Mouse (Mus musculus) limb, embryonic 11.5 days (tissue): ENCODE measurements around the gene Brms1. TPM values are rescaled to one million over a fixed set of nuclear protein-coding genes. Genes with fewer than 3 reads are reported as not detected.

ENCODE experiments used
- ATAC-seq: fragments of 200-750 bp; cut with Nextera tagmentation; 2 replicates; pipeline ENCODE4 v1.8.0; 2017; ENCODE audit warnings: low read depth; ENCODE audit not compliant: insufficient number of reproducible peaks, low FRiP score, low TSS enrichment
- DNase-seq: peaks from one replicate; pipeline ENCODE4 v3.0.0-alpha.2; 2015; ENCODE audit warnings: low spot score
- H3K27ac ChIP-seq: fragments of 300-500 bp; sonication (generic); replicated peaks from 2 replicates; pipeline ENCODE4 v1.5.1; 2014; ENCODE audit warnings: low read depth, mild to moderate bottlenecking, low read length
- H3K27me3 ChIP-seq: fragments of 300-500 bp; sonication (generic); 2 replicates; pipeline ENCODE4 v1.6.1; 2014; ENCODE audit warnings: mild to moderate bottlenecking, low read length, mixed read lengths; ENCODE audit not compliant: control insufficient read depth, insufficient read depth
- H3K36me3 ChIP-seq: fragments of 300-500 bp; sonication (generic); 2 replicates; pipeline ENCODE4 v1.6.1; 2014; ENCODE audit warnings: mild to moderate bottlenecking, low read length, moderate library complexity, mixed read lengths; ENCODE audit not compliant: control insufficient read depth, insufficient read depth
- H3K4me1 ChIP-seq: fragments of 300-500 bp; sonication (generic); 2 replicates; pipeline ENCODE4 v1.6.1; 2014; ENCODE audit warnings: low read length, mixed read lengths; ENCODE audit not compliant: control insufficient read depth, insufficient read depth
- H3K4me2 ChIP-seq: fragments of 300-500 bp; sonication (generic); 2 replicates; pipeline ENCODE4 v1.6.1; 2014; ENCODE audit warnings: low read depth, mild to moderate bottlenecking, moderate library complexity; ENCODE audit not compliant: severe bottlenecking
- H3K4me3 ChIP-seq: fragments of 300-500 bp; sonication (generic); 2 replicates; pipeline ENCODE4 v1.5.1; 2014; ENCODE audit warnings: low read depth, low read length
- H3K9ac ChIP-seq: fragments of 300-500 bp; sonication (generic); 2 replicates; pipeline ENCODE4 v1.6.1; 2014; ENCODE audit warnings: mild to moderate bottlenecking, low read length
- H3K9me3 ChIP-seq: fragments of 300-500 bp; sonication (generic); 2 replicates; pipeline ENCODE4 v1.6.1; 2016; ENCODE audit warnings: low read length; ENCODE audit not compliant: control insufficient read depth
- WGBS: fragments of 180-500 bp; shearing (Covaris S2); extraction: QIAGEN DNeasy Blood & Tissue Kit; methylation state at CpG from one replicate; pipeline ENCODE4 v1.1.7; 2014; 5-methylcytosine and 5-hydroxymethylcytosine counted together
- polyA plus RNA-seq: library from polyadenylated mRNA; unstranded; fragments of >200 nt; fragmentation: Nextera tagmentation; extraction: Ambion mirVana; gene quantifications from 2 replicates; pipeline ENCODE4 v1.2.1, GENCODE M21; 2014

Brms1 gene
- polyA plus RNA-seq, 1 experiment from 2014 or later: 61.2 TPM

GRCm38 (mm10) chr19:5094746-5095417 is 53.7 kb downstream of the Brms1 start:
- peak; percentile 13; the same call in 1 of the 2 replicates for ATAC-seq
- 47% methylated on average over 11 of the region's 11 CpGs for WGBS

DNA sequence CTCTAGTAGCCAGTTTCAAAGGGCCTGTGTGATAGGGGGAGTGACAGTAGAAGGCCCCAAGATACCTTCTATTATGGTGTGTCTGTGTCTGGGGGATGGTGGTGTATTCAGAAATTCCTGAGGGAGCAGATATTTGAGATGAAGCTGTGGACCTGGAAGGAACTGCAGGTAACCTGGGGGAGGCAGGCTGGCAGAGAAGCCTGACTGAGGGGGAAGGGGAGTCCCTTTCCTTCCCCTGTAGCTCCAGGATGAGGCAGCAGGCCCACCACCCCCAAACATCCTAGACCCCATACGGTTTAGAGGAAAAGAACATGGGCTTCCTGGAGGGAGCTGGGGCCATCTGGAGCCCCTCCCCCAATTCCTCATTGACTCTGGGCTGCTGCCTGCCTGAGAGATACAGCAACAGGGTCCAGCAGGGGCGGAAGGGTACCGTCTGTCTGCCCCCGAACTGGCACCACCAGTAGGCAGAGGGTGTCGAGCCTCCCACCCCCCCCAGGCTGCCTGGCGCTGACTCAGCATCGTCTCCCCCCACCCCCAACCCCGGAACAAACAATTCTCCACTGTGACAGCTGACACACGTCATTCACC is 54.8 kb downstream of the Brms1 start:
- H3K9ac ChIP-seq: no peak overlapping the region; the same call in 1 of the 2 replicates
- H3K9me3 ChIP-seq: no peaks in the 10 kb centered on the region
- 0 out of 2 replicates have a peak overlapping the region, but pooled peaks have one; percentile 0 for H3K4me2 ChIP-seq
- peaks cover 39% of the 10 kb centered on the region for H3K4me1 ChIP-seq
- no peak for DNase-seq
- H3K27ac ChIP-seq: no peak overlapping the region
- ATAC-seq: no peak
- no peaks in the 10 kb centered on the region for H3K27me3 ChIP-seq
- 19% methylated on average over 9 of the region's 9 CpGs for WGBS
- no peak overlapping the region for H3K4me3 ChIP-seq
- peaks cover 18% of the 10 kb centered on the region for H3K36me3 ChIP-seq

More at GRCm38 (mm10) chr19:5094746-5095417, 53.7 kb downstream of the Brms1 start:
- Histone ChIP-seq H3K4me2 (peak overlapping the region; percentile 3; the same call in 1 of the 2 replicates), H3K27me3 (no peaks in the 10 kb centered on the region), H3K4me3 (no peak overlapping the region), H3K9me3 (no peaks in the 10 kb centered on the region), H3K4me1 (peaks cover 39% of the 10 kb centered on the region), H3K27ac (no peak overlapping the region), H3K36me3 (peaks cover 15% of the 10 kb centered on the region), H3K9ac (no peak overlapping the region)
- DNase-seq: no peak

- DNase-seq (peak; percentile 44), ATAC-seq (no peak; the same call in 1 of the 2 replicates)
- Histone ChIP-seq H3K27ac (peak overlapping the region; percentile 6; the same call in 1 of the 2 replicates), H3K27me3 (no peaks in the 10 kb centered on the region), H3K9ac (peak overlapping the region; percentile 88), H3K4me2 (peak overlapping the region; percentile 98), H3K36me3 (peaks cover 21% of the 10 kb centered on the region), H3K4me3 (peak overlapping the region; percentile 69), H3K4me1 (peaks cover 39% of the 10 kb centered on the region), H3K9me3 (no peaks in the 10 kb centered on the region)
- WGBS: 4% methylated on average over 30 of the region's 31 CpGs
These were observed 56.6 kb downstream of the Brms1 start for GRCm38 (mm10) chr19:5097521-5098362.

GRCm38 (mm10) chr19:5098363-5099143 is 57.4 kb downstream of the Brms1 start, which contains the start of gene Cnih2:
Gene Cnih2 (minus strand): TSS chr19:5098521.
- Histone ChIP-seq H3K4me1 (peaks cover 39% of the 10 kb centered on the region), H3K27ac (peak within 1 kb of the TSS; percentile 30; the same call in 1 of the 2 replicates), H3K36me3 (peaks cover 21% of the 10 kb centered on the region), H3K9me3 (no peaks in the 10 kb centered on the region), H3K4me3 (peak within 1 kb of the TSS; percentile 69), H3K27me3 (no peaks in the 10 kb centered on the region), H3K4me2 (peak within 1 kb of the TSS; percentile 98), H3K9ac (peak within 1 kb of the TSS; percentile 88)
- WGBS: 3% methylated on average over 46 of the region's 48 CpGs
- peak; percentile 81 for DNase-seq
- ATAC-seq: no peak; the same call in 1 of the 2 replicates

Other genes with a start within 250 kb of the Brms1 start
- gene Rbm4, start 247.5 kb upstream of the Brms1 start, polyA plus RNA-seq: 105 and 109 TPM in 2 replicates
- gene Gm21992, start 229.7 kb upstream of the Brms1 start, polyA plus RNA-seq: 27.6 and 31.8 TPM in 2 replicates
- 119 and 122 TPM in 2 replicates for gene Rbm14, start 229.7 kb upstream of the Brms1 start, polyA plus RNA-seq
- 46.8 and 48.0 TPM in 2 replicates for gene Ccs, start 202.0 kb upstream of the Brms1 start, polyA plus RNA-seq
- gene Ccdc87, start 202.0 kb upstream of the Brms1 start, polyA plus RNA-seq: not detected in 2 replicates
- gene Ctsf, start 186.2 kb upstream of the Brms1 start, polyA plus RNA-seq: 17.7 and 20.2 TPM in 2 replicates
- 5.1 and 5.2 TPM in 2 replicates for gene Actn3, start 163.4 kb upstream of the Brms1 start, polyA plus RNA-seq
- 6.4 and 6.5 TPM in 2 replicates for gene Zdhhc24, start 162.7 kb upstream of the Brms1 start, polyA plus RNA-seq
- 4.3 and 4.9 TPM in 2 replicates for gene Bbs1, start 134.7 kb upstream of the Brms1 start, polyA plus RNA-seq
- 143 and 147 TPM in 2 replicates for gene Dpp3, start 113.1 kb upstream of the Brms1 start, polyA plus RNA-seq
- gene Peli3, start 98.2 kb upstream of the Brms1 start, polyA plus RNA-seq: 1.6 and 1.9 TPM in 2 replicates
- gene Mrpl11, start 79.2 kb upstream of the Brms1 start, polyA plus RNA-seq: 170 and 182 TPM in 2 replicates
- not detected in 2 replicates for gene Npas4, start 51.0 kb upstream of the Brms1 start, polyA plus RNA-seq
- gene Slc29a2, start 17.5 kb upstream of the Brms1 start, polyA plus RNA-seq: 5.0 and 6.0 TPM in 2 replicates
- gene B4gat1, start 2.5 kb upstream of the Brms1 start, polyA plus RNA-seq: 36.6 and 37.8 TPM in 2 replicates
- 1.7 and 2.0 TPM in 2 replicates for gene AC124502.3, start 2.5 kb upstream of the Brms1 start, polyA plus RNA-seq
- 1.3 and 1.6 TPM in 2 replicates for gene Rin1, start 9.1 kb downstream of the Brms1 start, polyA plus RNA-seq
- gene Cd248, start 26.7 kb downstream of the Brms1 start, polyA plus RNA-seq: 41.1 and 45.6 TPM in 2 replicates
- gene Tmem151a, start 44.2 kb downstream of the Brms1 start, polyA plus RNA-seq: 1.1 and 2.2 TPM in 2 replicates
- gene Yif1a, start 47.2 kb downstream of the Brms1 start, polyA plus RNA-seq: 68.5 and 71.2 TPM in 2 replicates
- gene Cnih2, start 57.2 kb downstream of the Brms1 start, polyA plus RNA-seq: 33.8 and 36.3 TPM in 2 replicates
- gene Rab1b, start 65.7 kb downstream of the Brms1 start, polyA plus RNA-seq: 242 and 244 TPM in 2 replicates
- 21.2 and 23.8 TPM in 2 replicates for gene Klc2, start 77.2 kb downstream of the Brms1 start, polyA plus RNA-seq
- 29.3 and 34.2 TPM in 2 replicates for gene Pacs1, start 231.8 kb downstream of the Brms1 start, polyA plus RNA-seq